Mouse (Mus musculus) T-helper 1 cell (primary cell): ENCODE measurements around the gene Fbxo39.
"Not testable (repeated sequence)": the region's sequence is repeated elsewhere in the genome, so short reads cannot be mapped to it uniquely, and the experiment has no call there.

Experiments
- in situ Hi-C: fragments of 300-600 bp; cut with MboI, MseI; formaldehyde crosslinking; loops from one replicate; pipeline ENCODE4 v1.15.1; 2025; ENCODE audit warnings: high pct_unique_total_duplicates

The Fbxo39 gene

GRCm38 (mm10) chr11:72311355-72312001, 2.8 kb upstream of the Fbxo39 start:
- in situ Hi-C loops: no loop called here

- in situ Hi-C loops: no loop called here
Observed at GRCm38 (mm10) chr11:72318026-72318425, 3.8 kb downstream of the Fbxo39 start.

DNA sequence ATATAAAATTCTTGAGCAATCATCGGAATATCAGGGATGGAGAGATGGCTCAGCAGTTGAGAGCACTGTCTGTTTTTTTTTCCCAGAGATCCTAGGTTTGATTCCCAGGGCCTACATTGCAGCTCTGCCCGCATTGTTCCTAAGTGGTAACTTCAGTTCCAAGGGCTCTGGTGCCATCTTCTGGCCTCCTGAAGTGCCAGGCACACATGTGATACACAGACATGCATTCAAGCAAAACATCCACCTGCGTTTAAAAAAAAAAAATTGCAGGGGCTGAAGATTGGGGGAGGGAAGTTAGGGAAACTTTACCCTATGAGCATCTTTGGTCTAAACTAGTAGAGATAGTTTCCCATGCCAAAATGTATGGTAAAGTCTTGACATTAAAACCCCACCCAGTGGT, 10.2 kb downstream of the Fbxo39 start:
- in situ Hi-C loops: no loop called here

- in situ Hi-C loops: no loop called here
Observed at GRCm38 (mm10) chr11:72325701-72326100, 11.5 kb downstream of the Fbxo39 start.

DNA sequence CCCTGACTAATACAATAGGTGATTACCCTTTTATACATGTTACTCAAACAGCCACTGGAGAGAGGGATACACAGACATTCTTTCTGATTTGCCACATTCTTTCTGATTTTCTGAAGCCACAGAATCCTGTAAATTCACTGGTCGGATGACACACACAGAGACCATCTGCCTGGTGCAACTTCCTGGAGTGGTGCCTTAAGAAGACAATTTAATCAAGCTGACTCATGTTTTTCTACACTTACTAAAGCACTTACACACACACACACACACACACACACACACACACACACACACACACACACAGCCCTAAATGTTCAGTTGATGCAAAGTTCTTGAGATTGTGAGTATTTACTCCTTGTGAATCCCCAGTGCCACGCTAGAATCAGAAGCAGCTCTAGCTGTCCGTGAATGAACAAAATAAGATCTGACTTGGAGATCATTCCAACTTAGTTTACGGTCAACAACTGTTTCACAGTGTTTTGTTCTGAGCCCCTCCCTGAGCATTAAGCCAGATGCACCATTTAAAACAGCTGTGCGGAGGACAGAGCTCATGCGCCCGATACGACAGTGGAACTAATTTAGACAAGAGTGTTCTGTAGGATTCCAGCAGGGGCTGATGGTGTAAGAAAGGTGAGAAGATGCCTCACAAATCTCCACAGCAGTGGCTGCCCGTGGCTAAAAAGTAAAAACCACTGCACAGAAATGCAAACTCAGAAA, 18.9 kb downstream of the Fbxo39 start:
- in situ Hi-C loops: no loop called here

- in situ Hi-C loops: no loop called here
Observed at GRCm38 (mm10) chr11:72334653-72335052, 20.4 kb downstream of the Fbxo39 start.

GRCm38 (mm10) chr11:72336726-72337125, 22.5 kb downstream of the Fbxo39 start:
- in situ Hi-C loops: no loop called here

GRCm38 (mm10) chr11:72338437-72338871, 24.2 kb downstream of the Fbxo39 start:
- in situ Hi-C loops: no loop called here

- in situ Hi-C loops: no loop called here
Observed at GRCm38 (mm10) chr11:72339716-72340115, 25.5 kb downstream of the Fbxo39 start.

DNA sequence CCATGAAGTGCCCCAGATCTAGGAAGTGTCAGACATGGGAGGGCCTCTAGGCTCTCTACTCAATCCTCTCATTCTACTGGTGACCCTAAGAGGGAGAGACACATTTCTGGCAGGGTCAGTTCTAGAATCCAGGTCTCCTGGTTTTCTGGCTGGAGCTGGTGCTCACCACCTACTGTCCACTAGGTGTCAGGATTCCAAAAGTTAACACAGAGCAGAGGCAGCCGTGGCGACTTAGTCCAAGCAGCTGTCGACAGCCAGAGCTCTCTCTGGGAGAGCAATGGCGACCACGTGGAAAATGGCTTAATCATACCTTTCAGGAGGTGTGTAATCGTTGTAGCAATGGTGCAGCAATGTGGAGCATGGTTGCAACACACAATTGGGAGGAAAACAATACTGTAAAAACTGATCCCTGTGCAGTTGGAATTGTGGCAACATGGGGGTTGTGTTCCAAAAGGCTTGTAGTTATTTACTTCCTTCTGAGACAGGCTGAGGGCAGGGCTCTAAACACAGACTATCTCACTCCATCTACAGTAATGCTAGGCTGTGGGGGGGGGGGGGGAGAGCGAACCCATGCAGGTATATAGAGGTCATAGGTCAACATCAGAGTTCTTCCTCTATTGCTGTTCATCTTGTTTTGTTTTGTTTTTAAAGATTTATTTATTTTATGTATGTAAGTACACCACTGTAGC, 28.4 kb downstream of the Fbxo39 start:
- in situ Hi-C loops: no loop called here

DNA sequence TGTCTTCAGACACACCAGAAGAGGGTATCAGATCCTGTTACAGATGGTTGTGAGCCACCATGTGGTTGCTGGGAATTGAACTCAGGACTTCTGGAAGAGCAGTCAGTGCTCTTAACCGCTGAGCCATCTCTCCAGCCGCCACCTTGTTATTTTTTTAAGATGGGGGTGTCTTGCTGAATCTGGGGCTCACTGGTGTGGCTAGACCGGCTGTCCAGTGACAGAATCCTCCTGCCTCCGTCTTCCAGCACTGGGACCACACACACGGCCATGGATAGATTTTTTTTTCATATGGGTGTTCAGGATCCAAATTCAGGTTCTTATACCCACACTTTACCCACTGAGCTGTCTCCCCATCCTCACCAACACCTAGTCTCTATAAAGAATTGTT, 29.0 kb downstream of the Fbxo39 start:
- in situ Hi-C loops: not testable (repeated sequence)

- in situ Hi-C loops: no loop called here
Observed at GRCm38 (mm10) chr11:72343904-72344303, 29.7 kb downstream of the Fbxo39 start.

- in situ Hi-C loops: no loop called here
Observed at GRCm38 (mm10) chr11:72344486-72344885, 30.2 kb downstream of the Fbxo39 start.

GRCm38 (mm10) chr11:72348563-72348962, 34.3 kb downstream of the Fbxo39 start:
- in situ Hi-C loops: no loop called here

GRCm38 (mm10) chr11:72349016-72349415, 34.8 kb downstream of the Fbxo39 start:
- in situ Hi-C loops: no loop called here

- in situ Hi-C loops: no loop called here
Observed at GRCm38 (mm10) chr11:72349652-72350051, 35.4 kb downstream of the Fbxo39 start.

- in situ Hi-C loops: no loop called here
Observed at GRCm38 (mm10) chr11:72352272-72352671, 38.0 kb downstream of the Fbxo39 start.

DNA sequence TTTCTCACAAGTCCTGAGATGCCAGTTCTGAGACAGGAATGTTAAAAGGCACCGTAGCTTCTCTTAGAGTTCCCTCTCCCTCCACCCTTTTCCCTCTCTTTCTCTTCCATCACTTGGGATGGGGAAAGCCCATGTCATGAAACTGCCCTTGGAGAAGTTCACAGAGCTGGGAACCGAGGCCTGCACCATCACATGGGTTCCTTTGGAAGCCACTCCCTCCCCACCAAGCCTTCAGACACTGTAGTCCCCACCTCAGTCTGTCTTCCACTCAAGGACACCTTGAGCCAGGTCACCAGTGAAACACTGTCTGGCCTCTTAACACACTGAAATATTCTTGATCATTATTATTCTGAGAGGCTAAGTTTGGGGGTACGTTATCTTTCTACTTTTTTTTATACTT, 38.9 kb downstream of the Fbxo39 start:
- in situ Hi-C loops: no loop called here

DNA sequence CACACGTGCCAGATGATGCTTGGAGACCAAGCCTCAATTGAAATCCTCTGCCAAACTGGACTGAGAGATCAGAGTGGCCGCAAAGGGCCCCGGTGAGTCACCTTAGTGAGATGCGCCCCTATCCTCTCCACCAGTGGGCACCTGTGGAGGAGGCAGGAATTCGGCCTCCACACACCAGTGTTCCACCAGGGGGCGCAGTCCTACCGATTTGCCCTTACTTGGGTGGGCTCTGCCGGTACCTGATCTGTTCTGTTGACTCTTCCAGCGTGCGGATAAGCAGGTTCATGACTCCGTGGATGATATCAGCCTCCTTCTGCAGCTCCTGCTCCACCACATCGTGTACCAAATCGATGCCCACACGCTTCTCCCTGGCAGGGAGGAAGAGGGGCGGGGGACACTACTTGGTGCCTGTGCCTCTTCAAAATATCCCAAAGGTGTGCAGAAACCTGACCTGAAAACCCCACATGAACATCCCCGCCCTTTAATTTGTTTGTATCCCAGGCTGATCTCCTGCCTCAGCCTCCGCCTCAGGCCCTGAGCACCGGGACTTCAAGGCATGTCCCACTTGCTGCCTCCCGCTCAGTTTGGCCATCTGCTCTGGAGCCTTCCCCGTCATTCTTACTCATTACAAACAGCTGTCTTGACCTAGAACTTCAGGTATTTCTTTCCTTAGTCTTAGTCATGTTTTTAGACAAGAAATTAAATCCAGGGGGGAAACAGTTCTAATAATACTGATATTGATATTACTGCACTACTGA, 40.9 kb downstream of the Fbxo39 start:
- in situ Hi-C loops: loop anchor here (5.0 kb wide), 1 partner anchor 62 kb away; no protein-coding TSS in a partner anchor

DNA sequence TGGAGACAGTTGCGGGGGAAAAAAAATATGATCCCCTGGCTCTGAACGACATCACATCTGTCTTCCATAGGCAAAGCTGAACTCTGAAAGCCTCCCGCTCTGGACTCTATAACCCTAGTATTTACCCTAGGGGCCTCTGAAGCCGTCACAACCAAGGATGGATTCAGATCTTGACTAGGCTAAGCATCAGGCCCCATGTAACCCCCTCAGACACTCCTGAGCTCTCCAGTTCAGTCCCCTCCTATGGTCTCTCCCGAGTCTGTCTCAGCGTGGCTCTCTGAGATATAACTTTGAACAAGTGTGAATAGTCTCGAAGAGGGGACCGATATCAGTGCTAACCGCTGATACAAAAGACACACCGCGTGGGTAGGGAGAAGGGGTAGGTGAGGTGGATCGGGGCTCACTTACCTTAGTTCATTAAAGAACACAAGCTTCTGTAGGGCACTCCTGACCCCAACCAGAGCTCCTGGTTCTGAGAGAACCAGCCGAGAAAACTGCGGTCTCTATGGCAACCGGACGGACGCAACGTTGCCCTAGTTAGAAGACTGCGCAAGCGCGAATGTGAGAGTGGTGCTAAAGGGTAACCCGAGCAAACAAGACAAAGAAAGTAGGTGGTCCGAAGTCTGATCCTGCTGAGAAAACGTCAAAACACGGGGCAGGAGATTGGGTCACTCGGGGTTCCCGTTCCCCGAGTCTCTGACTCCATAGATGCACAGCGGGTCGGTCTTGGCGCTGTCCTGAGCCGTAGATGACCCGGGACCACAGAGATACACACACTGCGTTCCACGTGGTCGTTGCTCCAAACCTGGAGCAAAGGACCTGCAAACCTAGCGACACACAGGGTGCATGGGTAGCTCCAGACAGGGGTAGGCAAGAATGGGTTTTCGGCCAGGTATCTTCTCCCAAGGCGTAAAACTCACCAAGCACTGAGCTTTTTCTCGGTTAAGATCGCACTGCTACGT, 47.4 kb downstream of the Fbxo39 start:
- in situ Hi-C loops: no loop called here

GRCm38 (mm10) chr11:72362347-72362741, 48.1 kb downstream of the Fbxo39 start, which contains the start of gene Tekt1:
TSS of gene Tekt1 (minus strand) at chr11:72362442.
- in situ Hi-C loops: no loop called here
